Mouse (Mus musculus) olfactory bulb, adult 2 months (tissue): ENCODE data around the gene Lig1.

Source experiments
- CTCF ChIP-seq: fragments of 200-500 bp; IDR thresholded peaks from 2 replicates; pipeline ENCODE4 v1.5.1; 2012; ENCODE audit warnings: low read depth, mild to moderate bottlenecking, low read length, moderate library complexity; ENCODE audit not compliant: insufficient read depth
- POLR2A ChIP-seq: fragments of 200-500 bp; IDR thresholded peaks from 2 replicates; pipeline ENCODE4 v1.6.1; 2012; ENCODE audit warnings: mild to moderate bottlenecking, low read depth, low read length, moderate library complexity; ENCODE audit not compliant: insufficient read depth

- TF ChIP-seq CTCF (no peak), POLR2A (no peak)
Observed at GRCm38 (mm10) chr7:13263851-13264250, 13.2 kb upstream of the Lig1 start.
